Mouse (Mus musculus) telencephalon, adult 2 months (tissue): ENCODE measurements around the gene Rab37.

ENCODE experiments used
- DNase-seq: peaks from one replicate; pipeline ENCODE4 v3.0.0-alpha.2; 2011; ENCODE audit warnings: low read depth, low spot score

Gene Rab37

DNA sequence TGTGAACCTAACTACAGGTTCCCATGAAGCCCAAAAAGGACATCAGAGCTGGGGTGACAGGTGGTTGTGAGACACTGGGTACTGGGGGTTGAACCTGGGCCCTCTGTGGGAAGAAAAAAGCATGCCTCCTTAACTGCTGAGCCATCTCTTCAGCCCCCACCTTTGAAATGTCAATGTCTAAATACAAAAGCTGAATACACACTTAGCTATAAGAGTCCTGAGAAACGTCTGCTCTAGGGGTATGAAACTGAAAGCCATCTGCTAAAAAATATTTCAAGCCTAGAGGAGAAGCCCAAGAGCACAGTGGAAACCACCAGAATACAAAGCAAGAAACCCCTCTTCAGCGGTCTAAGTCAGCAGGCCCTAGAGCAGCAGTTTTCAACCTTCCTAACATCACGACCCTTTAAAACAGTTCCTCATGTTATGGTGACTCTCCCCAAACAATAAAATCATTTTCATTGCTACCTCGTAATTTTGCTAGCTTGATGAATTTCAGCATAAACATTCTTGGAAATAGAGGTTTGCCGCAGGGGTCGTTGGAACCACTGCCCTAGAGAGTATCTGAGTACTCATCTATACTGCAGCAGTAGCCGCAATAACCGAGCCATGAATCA is 40.6 kb downstream of the Rab37 start:
- DNase-seq = no peak

DNA sequence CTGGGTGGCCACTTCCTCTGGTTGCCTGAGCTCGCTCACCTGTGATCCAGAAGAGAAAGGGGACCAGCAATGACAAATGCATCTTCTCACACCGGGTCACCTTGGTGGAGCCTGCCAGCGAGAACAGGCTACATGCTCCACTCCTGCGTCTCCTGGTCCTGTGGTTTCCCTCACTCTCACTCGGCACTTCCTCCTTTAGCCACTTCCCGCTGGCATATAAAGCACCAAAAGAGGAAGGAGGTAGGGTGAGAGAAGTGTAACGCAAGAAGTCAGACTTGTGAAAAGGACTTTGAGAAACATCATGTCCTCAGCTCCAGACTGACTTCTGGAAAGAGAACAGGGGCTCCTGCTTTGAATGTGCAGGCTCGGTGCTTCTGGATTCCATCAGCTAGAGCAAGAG is 42.6 kb downstream of the Rab37 start, which contains the start of gene Cd300lf:
Cd300lf (minus strand) TSS at position 193 of the 400 bp plus-strand sequence.
- DNase-seq = peak; percentile 27

DNA sequence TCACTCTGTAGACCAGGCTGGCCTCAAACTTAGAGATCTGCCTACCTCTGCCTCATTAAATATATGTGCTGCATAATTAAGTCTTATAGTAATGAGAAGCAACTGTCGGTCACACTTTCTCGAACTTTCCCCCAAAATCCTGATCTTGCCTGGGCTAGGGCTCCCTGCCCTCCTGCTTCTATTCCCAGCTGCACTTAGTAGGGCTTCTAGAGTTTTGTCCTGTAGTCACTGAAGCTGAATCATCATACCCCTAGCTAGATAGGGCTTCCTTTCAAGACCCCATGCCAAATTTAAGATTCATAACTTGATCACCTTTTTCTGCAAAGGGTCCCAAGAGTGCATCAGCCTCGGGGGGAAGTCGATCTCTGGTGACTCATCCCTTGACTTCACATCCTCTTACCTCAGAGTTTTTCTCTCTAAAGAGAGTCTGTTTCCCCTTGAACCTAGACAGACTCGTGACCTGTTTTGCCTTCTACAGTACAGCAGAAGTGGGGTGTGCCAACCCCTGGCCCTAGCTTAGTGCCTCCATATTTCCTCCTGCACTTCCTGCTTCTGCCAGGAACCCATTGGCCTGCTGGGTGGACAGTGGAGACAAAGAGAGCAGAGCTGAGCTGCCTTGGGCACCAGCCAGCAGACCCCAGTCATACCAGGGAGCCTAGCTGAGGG is 47.5 kb downstream of the Rab37 start:
- no peak for DNase-seq

DNA sequence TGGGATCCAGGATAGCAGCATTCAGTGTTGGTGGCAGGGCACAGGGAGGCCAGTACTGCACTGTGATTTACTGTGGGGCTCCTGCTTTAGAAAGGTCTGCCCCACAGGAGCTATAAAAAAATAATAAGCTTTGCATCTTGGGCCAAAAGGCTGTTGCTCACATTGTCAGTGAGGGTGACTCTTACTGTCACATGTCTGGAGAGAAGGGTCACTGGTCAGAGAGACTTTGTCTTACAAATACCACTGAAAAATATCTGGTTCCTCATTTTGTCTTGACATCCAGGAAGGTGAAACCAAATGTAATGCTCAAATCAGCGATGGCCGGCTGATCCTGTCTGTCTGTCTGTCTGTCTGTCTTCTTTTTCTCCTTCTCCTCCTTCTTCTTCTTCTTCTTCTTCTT is 50.7 kb downstream of the Rab37 start:
- no peak for DNase-seq

DNA sequence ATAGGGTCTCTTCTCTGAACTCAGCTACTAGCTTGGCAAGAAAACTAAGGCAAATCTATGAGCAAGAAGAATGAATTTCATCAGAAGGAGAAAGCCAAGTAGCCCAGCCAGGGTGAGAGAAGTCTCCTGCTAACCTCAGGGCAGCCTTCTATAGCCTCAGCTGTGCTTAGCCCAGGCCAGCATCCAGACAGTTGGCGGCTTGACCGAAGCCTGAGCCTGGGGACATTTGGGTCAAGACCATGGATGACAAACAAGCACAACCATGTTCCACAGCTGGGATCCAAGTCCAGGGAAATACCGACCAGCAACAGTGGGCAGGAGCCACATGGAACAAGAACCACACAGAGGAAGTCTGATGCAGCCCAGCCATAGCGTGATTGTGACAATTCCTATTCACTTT is 56.6 kb downstream of the Rab37 start:
- DNase-seq = no peak

DNA sequence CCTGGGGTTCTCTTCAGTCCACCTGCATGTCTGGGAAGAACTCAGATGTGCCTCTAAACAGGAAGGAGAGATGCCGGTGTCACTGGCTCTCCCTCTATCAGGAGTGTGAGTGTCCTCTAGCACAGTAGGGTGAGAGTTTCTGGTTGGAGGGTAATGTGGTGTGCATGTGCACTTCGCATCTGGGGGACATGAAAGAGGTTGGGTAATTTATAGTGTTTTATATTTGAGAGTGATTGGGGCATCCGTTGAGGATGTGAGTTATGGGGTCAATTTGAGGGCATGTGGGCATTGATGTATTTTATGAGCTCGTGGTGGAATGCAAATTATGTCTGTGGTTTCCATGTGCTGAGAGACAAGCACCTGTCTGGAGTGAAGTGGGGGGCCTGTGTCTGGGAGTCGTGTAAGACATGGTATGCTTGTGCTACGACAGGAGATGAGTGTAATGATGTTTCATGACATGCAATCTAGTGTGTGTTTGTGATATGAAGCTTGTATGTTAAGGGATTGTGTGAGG is 59.6 kb downstream of the Rab37 start:
- no peak for DNase-seq

DNA sequence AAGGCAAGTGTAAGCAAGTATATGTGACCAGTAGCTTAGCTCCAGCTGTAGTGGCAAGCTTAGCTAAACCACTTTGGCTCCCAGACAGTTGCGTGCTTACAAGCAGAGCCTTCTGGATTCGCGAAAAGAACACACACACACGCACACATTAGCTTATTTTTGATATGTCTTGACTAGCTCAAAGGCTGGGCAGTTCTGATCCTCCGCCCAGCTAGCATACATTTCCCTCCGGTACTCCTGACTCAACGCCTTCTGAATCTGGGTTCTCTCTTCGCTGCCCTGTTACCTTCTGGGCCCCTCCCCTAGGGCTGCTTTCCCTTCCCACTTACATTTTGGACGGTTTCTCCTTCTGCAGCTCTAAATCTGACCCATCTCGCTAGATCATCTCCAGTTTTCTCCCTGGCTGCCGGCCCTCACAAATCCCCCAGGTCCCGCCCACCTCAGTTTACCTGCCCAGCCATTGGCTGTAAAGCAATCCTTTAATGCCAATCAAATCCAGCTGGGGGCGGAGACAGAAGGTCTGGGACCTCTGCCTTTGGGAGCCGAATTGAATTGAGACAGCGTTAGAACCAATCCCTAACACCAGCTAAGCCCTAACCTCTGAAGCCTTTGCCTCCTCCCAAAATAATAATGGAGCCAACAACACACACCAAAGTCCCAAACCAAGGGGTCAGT is 60.7 kb downstream of the Rab37 start:
- no peak for DNase-seq

DNA sequence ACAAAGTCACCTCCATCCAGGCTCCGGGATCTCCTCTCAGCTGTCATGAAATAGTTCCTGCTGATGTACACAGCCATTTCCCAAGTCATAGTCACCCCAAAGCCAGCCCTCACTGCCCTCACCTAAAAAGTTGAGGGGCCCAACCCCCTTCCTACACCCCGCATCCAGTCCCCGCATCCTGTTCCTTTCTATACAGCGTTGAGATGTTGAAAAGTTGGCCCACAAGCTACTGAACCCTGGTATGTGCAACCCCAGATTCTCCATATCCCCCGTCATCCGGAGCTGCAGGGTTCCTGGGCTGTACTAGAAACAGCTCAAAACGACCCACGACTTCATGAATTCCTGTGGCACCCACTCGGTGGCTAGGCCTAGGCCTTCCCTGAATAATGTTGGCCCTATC is 61.9 kb downstream of the Rab37 start:
- no peak for DNase-seq

DNA sequence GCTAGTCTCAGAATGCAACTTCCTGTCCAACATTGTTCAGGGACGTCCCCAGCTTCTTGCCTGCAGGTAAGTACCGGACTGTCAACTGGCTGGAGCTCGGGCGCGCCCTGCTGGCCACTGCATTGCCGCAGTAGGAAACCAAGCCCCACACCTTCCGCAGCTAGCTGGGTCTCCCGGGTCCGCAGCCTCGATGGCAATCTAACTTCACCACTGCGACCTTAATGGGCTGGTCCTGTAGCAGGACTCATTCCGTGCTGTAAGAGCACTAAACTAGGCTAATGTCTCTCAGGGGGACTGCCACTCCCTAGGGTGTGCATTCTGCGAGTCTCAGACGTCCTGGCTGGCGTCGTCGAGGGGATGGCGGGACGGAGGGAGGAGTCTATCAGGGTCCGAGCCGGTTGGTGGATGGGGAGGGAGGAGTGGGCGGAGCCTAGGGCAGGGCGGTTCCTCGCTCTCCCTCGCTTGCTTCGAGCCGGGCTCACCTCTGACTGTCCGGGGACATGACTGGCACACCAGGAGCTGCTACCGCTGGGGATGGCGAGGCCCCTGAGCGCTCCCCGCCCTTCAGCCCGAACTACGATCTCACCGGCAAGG is 62.6 kb downstream of the Rab37 start:
- no peak for DNase-seq

DNA sequence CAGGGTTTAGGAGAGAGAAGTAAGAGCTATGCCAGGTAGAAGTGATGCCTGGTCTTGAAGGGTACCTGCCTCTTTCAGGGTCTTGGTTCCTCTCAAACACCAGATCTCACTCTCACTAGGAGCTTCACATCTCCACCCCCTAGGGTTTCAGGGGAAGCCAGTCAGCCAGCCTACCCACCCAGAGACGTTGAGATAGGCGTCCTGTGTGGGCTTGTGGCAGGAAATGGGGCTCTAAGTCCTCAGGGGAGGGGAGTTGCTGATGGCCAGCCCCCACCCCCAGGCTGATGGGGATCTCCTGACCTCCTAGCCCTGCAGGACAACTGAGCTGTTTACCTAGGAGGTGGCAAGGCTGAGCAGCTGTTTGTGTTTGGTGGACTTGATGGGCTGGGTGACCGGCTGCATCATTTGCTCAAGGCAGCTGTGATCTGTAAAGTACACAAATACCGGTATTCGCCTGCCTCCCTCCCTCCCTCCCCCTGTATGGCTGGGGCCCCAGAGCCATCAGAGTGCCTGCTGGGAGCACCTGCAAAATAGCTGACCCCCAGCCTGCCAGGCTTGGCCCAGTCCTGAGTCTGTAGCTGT is 63.9 kb downstream of the Rab37 start:
- no peak for DNase-seq

DNA sequence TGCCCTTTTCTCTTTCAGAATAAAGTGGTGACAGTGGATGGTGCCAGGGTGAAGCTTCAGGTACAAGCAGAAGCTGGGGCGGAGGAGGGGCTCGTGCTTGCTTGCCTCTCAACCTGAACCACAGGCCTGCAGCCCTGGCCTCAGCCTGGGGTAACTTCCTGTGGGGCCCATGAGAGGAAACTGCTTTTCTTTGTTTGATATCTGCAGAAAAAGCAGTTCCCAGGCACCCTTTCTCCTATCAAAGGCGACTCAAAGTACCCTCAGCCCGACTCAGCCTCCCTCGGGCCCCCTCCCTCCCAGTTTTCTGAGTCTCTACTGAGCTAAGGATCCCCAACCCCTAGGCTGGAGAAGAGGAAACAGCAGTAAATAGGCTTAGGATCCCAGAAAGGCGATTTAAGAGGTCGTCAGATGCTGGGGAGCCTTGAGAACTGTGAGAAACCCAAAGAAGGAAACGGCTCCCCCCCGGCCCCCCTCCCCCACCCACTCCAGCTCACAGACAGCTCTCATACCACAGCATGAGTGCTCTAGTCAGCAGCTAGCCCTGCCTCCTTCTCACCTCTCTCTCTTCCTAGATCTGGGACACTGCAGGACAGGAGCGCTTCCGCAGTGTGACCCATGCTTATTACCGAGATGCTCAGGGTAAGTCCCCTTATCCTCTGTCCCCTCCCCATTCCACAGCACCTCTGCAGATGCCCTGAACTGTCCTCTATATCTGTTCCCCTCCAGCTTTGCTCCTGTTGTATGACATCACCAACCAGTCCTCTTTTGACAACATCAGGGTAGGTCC is 66.9 kb downstream of the Rab37 start:
- DNase-seq = no peak

DNA sequence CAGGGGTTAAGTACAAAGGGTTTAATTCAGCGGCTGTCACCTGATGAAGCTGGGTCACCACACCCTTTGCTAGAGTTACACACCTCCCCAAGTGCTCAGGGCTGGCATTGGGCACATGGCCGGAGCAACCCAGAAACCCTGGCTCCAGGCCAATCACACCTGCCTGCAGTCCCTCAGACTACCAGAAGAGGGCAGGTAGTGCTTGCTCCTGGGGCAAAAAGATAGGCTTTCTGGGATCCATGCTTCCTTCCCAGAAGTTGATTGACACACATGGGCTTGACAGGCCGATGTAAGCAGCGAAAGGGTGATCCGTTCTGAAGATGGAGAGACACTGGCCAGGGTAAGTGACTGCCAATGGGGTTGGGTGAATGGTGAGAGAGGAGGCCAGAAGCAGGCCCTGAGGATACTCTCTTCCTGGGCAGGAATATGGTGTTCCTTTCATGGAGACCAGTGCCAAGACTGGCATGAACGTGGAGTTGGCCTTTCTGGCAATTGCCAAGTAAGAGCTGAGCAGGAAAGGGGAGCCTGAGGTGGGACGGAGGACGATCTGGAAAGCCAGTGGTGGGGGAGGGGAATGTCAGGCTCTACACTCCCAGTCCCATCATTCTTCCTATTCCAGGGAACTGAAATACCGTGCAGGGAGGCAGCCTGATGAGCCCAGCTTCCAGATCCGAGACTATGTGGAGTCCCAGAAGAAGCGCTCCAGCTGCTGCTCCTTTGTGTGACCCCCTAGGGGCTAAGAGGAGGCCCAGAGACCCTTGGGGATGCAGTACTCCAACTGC is 69.0 kb downstream of the Rab37 start:
- no peak for DNase-seq

DNA sequence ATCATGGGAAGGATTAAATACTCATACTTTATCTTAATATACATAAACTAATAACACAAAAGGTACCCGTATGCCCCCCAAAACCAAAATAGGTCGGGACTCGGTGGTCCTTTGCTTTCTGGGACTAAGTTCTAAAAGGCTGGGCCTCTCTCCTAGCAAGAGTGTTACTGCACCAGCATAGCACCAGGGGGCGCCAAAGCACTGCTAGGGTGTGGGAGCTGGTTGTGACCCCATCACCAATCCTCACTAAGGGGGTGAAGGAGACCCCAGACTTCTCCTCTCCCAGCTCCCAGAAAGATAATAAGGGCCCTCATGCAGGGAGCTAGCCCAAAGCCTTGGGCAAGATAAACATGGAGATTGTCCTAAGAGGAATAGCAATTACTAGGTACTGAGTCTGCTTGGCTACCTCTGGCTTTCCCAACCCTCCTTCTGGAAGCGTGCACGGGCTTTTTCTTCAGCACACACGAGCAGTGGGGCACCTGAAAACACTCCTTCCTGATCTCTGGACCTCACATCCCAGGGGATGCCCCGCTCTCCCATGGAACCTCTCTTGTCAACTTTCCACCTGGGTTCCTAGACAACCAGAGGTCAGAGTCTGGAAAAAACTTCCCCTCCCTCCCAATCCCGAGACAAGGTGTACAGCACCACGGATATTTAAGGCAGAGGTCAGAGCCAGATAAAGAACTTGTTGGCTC is 69.8 kb downstream of the Rab37 start:
- no peak for DNase-seq

DNA sequence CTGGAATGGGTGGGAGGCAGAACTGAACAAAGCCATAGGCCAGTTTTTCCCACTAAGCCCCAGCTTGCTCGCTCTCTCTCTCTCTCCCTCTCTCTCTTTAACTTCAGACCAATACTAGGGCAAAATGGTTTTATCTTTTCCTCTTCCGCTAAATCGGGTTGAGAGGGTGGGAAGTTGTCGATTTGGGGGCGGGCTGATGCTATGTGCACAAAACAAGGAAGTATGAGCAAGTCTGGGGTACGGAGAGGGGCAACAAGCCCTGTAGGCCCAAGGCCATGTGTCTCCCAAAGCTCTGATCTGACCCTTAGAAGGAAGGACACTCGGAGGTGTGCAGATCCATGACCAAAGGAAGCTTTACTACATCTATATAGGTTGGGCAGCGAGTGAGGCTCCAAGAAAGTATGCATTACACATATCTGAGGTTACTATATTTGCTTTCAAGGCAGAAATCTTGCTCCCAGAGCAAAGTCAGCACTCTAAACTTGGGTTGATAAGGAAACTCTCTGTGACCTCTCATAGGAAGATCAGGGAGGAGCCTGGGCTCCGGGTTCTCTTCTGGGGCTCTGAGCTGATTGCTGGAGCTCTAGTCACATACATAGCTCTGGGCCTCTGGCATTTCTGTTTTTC is 70.5 kb downstream of the Rab37 start:
- no peak for DNase-seq

DNA sequence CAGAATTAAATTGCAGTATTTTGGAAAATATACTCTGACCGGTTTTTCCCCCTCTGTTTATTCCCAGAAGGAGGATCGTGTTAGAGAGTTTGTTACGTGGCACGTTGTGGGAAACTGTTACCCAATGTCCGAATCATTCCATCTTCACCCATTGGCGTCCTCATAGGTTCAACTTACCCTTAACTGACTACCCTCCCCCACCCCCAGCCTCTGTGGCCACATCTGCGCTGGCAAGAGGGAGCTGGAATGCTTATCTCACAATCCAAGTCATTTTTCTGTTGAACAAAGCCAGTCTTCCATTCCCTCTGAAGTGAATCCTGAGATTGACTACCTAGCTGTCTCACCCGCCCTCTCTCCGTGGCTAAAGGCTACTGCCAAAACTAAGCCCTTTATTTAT is 71.0 kb downstream of the Rab37 start:
- no peak for DNase-seq

DNA sequence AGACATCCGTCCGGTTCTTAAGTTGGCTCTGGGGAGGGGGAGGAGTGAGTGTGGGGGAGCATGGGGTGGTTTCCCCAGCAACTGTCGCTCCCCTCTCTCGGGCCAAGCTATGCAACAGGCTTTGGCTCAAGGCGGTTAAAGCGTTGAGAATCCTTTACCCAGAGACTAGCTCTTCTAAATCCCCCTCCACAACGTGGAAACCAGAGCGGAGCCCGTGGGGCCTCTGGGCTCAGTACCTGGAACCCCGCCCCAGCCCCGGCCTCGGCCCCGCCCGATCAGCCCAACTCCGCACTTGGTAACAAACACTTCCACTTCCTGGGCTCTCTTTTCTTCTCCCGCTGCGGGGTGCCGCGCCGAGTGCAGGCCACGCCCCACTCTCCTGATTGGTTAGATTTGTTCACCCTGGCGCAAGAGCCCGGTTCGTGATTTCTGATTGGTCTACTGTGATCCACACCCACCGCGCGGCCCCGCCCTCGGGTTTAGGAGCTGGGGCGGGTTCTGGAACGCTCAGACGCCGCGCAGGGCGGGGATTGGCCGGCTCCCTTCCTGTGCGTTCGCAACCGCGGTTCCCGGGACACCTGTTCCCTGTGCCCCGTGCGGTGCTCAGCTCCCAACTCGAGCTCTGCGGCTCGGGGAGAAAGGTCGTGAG is 71.7 kb downstream of the Rab37 start, which contains the start of gene Slc9a3r1:
Slc9a3r1 (plus strand) TSS at position 510 of the 649 bp plus-strand sequence.
- peak; percentile 76 for DNase-seq

DNA sequence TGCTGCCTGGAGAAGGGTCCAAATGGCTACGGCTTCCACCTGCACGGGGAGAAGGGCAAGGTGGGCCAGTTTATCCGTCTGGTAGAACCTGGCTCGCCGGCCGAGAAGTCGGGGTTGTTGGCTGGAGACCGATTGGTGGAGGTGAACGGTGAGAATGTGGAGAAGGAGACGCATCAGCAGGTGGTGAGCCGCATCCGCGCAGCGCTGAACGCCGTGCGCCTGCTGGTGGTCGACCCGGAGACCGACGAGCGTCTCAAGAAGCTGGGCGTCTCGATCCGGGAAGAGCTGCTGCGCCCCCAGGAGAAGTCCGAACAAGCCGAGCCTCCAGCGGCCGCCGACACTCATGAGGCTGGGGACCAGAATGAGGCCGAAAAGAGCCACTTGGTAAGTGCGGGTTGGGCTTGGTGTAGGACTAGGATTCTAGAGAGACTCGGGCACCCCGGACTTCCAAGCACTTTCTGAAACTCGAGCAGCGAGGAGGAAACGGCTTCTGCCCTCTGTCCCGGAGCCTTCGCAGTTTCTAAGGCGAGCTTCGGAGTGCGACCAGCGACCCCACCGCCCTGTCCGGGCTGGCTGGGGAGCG is 72.4 kb downstream of the Rab37 start:
- no peak for DNase-seq

DNA sequence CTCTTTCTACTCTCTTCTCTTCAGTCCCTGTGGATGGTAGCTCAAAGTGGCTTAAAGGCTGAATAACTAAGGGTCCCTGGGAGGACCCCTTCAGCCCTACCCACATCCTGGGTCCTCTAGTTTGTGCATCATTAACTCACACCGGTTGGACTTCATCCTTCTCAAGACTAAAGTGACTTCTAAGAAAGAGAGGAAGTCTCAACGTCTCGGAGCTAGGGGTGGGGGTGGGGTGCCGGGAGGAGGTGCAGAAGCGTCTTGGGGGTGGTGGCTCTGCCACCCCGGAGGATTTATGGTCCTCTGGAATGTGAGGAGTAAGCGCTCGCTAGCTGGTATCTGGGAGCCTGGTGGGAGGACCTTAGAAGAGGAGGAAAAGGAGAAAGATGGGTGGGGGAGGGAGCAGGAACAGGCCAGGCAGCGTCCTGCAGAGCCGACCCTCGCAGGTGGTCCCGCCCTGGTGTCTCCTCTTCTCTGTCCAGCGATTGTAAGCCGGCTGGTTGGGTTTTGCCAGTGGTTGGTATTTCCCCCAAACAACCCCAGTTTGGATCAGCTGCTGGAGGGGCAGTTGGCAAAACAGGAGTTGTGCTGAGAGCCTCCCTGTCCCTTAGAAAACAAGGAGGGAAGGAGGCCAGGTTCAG is 73.2 kb downstream of the Rab37 start:
- no peak for DNase-seq
